Mouse (Mus musculus) T-cell, adult 66 days (primary cell): Measurements from ENCODE around the gene Gabpb2. TPM values are rescaled to one million over a fixed set of nuclear protein-coding genes. Genes with fewer than 3 reads are reported as not detected.

Experiments used
- total RNA-seq, 2 experiments: library from RNA; stranded (reverse); gene quantifications; 3 replicates in 1 of 2; 4 replicates in 1 of 2; pipeline ENCODE4 v1.2.4; 2023

Gabpb2 gene
- 10 to 100 TPM; 73.2 to 77.2 TPM for total RNA-seq

DNA sequence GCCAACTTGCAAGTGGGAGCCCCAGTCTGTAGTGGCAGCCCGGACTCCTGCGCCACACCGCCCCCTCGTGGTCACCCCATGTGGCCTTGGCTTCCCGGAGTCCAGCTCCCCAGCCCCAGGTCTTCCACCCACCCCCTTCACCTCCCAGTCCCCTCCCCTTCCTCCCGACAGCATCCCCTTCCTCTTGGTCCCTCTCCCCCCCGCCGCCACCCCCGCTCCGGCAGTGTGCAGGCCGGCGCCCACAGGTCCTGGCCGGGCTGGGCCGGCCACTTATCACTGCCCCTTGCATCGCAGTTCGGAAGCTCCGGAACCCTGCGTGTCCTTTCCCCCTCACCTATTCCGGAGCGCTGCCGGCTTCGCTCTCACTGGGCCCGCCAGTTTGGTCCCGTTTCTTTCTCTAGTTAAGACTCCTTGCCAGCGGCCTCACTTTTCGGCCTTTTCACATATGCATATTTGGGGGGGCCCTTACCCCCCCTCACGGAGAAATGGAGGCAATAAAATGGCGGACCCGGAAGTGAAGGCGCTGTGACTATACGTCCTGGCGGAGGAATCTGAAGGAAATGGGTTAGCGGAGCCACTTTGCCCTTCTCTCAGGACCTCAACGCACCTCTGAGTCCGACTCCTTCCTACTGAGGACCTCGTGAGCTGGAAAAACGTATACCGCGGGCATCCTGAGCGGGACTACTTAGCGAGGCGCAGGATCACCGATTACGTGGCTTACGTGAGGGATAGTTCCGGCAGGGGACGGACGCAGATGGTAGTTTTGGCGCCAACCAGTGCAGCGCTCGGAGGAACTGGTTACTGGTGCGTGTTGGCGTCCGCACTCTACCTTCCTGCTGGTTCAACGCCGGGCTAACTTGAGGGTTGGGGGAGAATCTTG is at the start of gene Gabpb2:
Gabpb2 (minus strand) TSS at position 662 of the 880 bp plus-strand sequence.

DNA sequence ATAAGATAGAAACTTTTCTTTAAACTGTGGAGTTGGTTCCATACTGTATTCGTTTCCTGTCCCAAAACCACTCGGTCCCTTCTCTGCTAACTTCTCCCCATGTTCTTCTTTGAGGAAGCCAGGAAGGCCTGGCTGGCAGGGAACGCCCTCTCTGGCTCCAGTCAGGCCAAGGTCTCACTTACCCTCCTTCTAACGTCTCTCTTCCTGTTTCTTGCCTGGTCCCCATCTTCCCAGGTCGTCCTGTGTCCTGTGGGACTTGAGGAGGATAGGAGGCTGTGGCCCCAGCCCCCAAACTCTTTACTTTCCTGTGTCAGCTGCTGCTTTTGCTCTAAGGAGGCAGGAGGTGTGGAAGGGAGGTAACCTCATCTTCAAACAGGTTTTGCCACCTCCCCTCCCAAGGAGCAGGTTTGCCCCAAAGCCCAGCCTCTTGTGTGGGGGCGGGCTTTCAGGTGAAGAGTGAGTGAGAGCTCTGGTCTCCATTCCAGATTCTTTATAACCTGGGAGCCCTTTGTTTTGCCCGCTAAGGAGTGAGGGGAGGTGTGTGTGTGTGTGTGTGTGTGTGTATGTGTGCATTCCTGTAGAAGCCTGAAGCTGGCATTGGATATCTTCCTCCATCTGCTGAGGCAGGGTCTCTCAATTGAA is 33.2 kb upstream of the Gabpb2 start, which contains the start of gene Bnipl:
Bnipl (minus strand) TSS at position 411 of the 642 bp plus-strand sequence.

GRCm38 (mm10) chr3:95241498-95241897 is 23.8 kb upstream of the Gabpb2 start, which contains the start of gene Gm128:
TSS of gene Gm128 (minus strand) at chr3:95241598.

GRCm38 (mm10) chr3:95231298-95232221 is 13.8 kb upstream of the Gabpb2 start, which contains the start of gene Mllt11:
TSS of gene Mllt11 (minus strand) at chr3:95232171.

GRCm38 (mm10) chr3:95228148-95228893 is 10.6 kb upstream of the Gabpb2 start, which contains the start of gene Cdc42se1:
TSS of gene Cdc42se1 (plus strand) at chr3:95228732.

GRCm38 (mm10) chr3:95159987-95160963 is 57.4 kb downstream of the Gabpb2 start, which contains the start of gene Sema6c:
TSS of gene Sema6c (plus strand) at chr3:95160457.

DNA sequence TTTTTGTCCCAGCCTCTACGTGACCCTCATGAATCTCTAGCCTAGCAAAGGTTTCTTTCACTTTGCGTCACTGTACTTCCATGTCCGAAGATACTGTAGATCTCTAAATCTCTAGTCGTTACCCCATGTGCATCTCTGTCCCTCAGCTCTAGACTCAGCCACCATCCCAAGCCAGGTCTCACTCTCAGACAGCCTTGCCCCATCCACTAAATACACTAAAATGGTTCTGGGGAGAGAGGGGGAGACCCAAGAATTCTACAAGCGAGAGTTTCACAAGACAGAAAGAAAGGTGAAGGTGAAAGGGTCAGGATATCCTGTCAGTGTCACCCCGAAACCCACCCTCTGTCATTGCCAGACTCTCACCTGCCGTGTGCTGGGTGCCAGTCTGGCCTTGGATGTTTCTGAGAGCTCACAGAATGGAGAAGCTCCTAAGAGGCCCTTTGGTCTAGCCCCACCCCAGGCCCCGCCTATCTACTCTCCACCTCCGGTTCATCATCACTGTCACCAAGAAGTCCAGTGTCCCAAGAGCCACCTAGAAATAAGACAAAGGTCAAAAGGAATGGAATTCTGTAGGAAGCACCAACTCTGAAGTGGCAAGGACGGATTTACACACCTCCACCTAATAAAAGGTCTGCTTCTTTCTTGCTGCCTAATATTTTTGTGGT is 75.6 kb downstream of the Gabpb2 start, which contains the start of gene Tnfaip8l2:
Tnfaip8l2 (minus strand) TSS at position 409 of the 665 bp plus-strand sequence.

DNA sequence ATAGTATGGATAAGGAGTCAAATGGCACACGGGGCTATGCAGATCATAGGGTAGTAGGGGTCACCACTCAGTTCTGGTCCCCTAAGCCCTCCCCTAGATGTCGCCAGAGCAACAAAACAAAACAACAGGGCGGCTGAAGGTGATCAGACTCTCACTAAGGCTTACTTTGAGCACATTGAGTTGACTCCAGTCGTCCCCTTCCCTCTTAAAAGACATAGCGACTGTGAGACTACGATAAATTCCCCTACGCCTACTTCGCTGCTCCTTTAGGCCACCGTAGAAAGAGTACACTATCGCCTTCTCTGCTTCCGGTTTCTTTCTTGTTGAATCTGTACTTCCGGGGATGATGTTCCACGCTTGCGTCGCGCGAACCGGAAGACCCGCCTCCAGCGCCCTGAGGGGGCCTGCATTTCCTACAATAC is 84.0 kb downstream of the Gabpb2 start, which contains the start of the genes Scnm1 and Lysmd1:
Scnm1 (minus strand) TSS at position 332 of the 422 bp plus-strand sequence.
Lysmd1 (plus strand) TSS at position 409 of the 422 bp plus-strand sequence.

Other genes with a start within 250 kb of the Gabpb2 start
- gene Pi4kb, start 243.2 kb downstream of the Gabpb2 start, total RNA-seq = 10 to 100 TPM; 46.3 to 60.2 TPM
- gene Zfp687, start 202.5 kb downstream of the Gabpb2 start, total RNA-seq = 10 to 100 TPM; 52.6 to 67.5 TPM
- gene Psmd4, start 175.3 kb downstream of the Gabpb2 start, total RNA-seq = 100 to 1,000 TPM; 129 to 138 TPM
- 10 to 100 TPM; 50.7 to 51.1 TPM for gene Pip5k1a, start 111.0 kb downstream of the Gabpb2 start, total RNA-seq
- 10 to 100 TPM; 52.0 to 60.6 TPM for gene Vps72, start 106.9 kb downstream of the Gabpb2 start, total RNA-seq
- 1 to 10 TPM; 1.8 to 2.5 TPM for gene Tmod4, start 93.4 kb downstream of the Gabpb2 start, total RNA-seq
- 10 to 100 TPM; 73.5 to 75.0 TPM for gene Scnm1, start 83.9 kb downstream of the Gabpb2 start, total RNA-seq
- 1 to 10 TPM; 4.9 to 6.6 TPM for gene Lysmd1, start 83.8 kb downstream of the Gabpb2 start, total RNA-seq
- gene Tnfaip8l2, start 75.6 kb downstream of the Gabpb2 start, total RNA-seq = 10 to 100 TPM; 72.2 to 80.0 TPM
- gene Sema6c, start 57.5 kb downstream of the Gabpb2 start, total RNA-seq = 1 to 10 TPM; 3.1 to 5.3 TPM
- gene Cdc42se1, start 10.8 kb upstream of the Gabpb2 start, total RNA-seq = 100 to 1,000 TPM; 269 to 294 TPM
- gene Mllt11, start 14.3 kb upstream of the Gabpb2 start, total RNA-seq = 1 to 10 TPM; 9.8 TPM
- not detected for gene Gm128, start 23.7 kb upstream of the Gabpb2 start, total RNA-seq
- 1 to 10 TPM in 1 of 2 experiments, not detected in 1; 1.0 TPM for gene Bnipl, start 33.3 kb upstream of the Gabpb2 start, total RNA-seq
- 10 to 100 TPM; 14.8 to 17.9 TPM for gene Mindy1, start 63.4 kb upstream of the Gabpb2 start, total RNA-seq
- 1 to 10 TPM; 8.6 to 9.1 TPM for gene Prune1, start 64.2 kb upstream of the Gabpb2 start, total RNA-seq
- under 1 TPM; 0.38 to 0.71 TPM for gene Anxa9, start 89.3 kb upstream of the Gabpb2 start, total RNA-seq
- gene Cers2, start 96.9 kb upstream of the Gabpb2 start, total RNA-seq = 100 to 1,000 TPM; 116 to 124 TPM
- 10 to 100 TPM; 39.7 to 40.6 TPM for gene Setdb1, start 139.3 kb upstream of the Gabpb2 start, total RNA-seq
- gene 4930558C23Rik, start 184.9 kb upstream of the Gabpb2 start, total RNA-seq = not detected
- gene Arnt, start 216.5 kb upstream of the Gabpb2 start, total RNA-seq = 10 to 100 TPM; 65.3 to 77.8 TPM